Mouse (Mus musculus) lung, postnatal 0 days (tissue): ENCODE measurements around the gene Ubap2l. TPM values are rescaled to one million over a fixed set of nuclear protein-coding genes. Genes with fewer than 3 reads are reported as not detected.

ENCODE experiments used
- ATAC-seq: fragments of 200-750 bp; cut with Nextera tagmentation; 2 replicates; pipeline ENCODE4 v1.8.0; 2017; ENCODE audit warnings: moderate library complexity
- DNase-seq: peaks from one replicate; pipeline ENCODE4 v3.0.0-alpha.2; 2016; ENCODE audit warnings: low spot score
- H3K27ac ChIP-seq: fragments of 300-500 bp; sonication (generic); 2 replicates; pipeline ENCODE4 v1.5.1; 2014; ENCODE audit warnings: antibody characterized with exemption, mild to moderate bottlenecking, low read length, mixed read lengths
- H3K27me3 ChIP-seq: fragments of 300-500 bp; sonication (generic); replicated peaks from 2 replicates; pipeline ENCODE4 v1.6.1; 2014; ENCODE audit warnings: low read length, mixed read lengths; ENCODE audit not compliant: insufficient read depth
- H3K36me3 ChIP-seq: fragments of 300-500 bp; sonication (generic); 2 replicates; pipeline ENCODE4 v1.6.1; 2014; ENCODE audit warnings: low read length, mixed read lengths; ENCODE audit not compliant: insufficient read depth
- H3K4me1 ChIP-seq: fragments of 300-500 bp; sonication (generic); 2 replicates; pipeline ENCODE4 v1.6.1; 2014; ENCODE audit warnings: antibody characterized with exemption, low read depth, low read length, mixed read lengths; ENCODE audit not compliant: insufficient read depth
- H3K4me2 ChIP-seq: fragments of 300-500 bp; sonication (generic); replicated peaks from 2 replicates; pipeline ENCODE4 v1.6.1; 2014; ENCODE audit warnings: low read depth, mild to moderate bottlenecking, low read length, moderate library complexity, mixed read lengths
- H3K4me3 ChIP-seq: fragments of 300-500 bp; sonication (generic); 2 replicates; pipeline ENCODE4 v1.5.1; 2014; ENCODE audit warnings: low read depth, low read length
- H3K9ac ChIP-seq: fragments of 300-500 bp; sonication (generic); replicated peaks from 2 replicates; pipeline ENCODE4 v1.6.1; 2014; ENCODE audit warnings: low read depth, mild to moderate bottlenecking
- H3K9me3 ChIP-seq: fragments of 300-500 bp; sonication (generic); 2 replicates; pipeline ENCODE4 v1.6.1; 2016; ENCODE audit warnings: low read length, mixed read lengths
- CTCF ChIP-seq: IDR thresholded peaks from 2 replicates; pipeline ENCODE4 v1.5.1; 2016; ENCODE audit warnings: antibody characterized with exemption, mild to moderate bottlenecking
- EP300 ChIP-seq: IDR thresholded peaks from 2 replicates; pipeline ENCODE4 v1.6.1; 2016; ENCODE audit warnings: antibody characterized with exemption, mild to moderate bottlenecking, control low read depth
- WGBS: fragments of 180-500 bp; shearing (Covaris S2); extraction: QIAGEN DNeasy Blood & Tissue Kit; methylation state at CpG from one replicate; pipeline ENCODE4 v1.1.7; 2014; 5-methylcytosine and 5-hydroxymethylcytosine counted together
- polyA plus RNA-seq: library from polyadenylated mRNA; unstranded; fragments of >200 nt; fragmentation: Nextera tagmentation; extraction: Ambion mirVana; gene quantifications from 2 replicates; pipeline ENCODE4 v1.2.1, GENCODE M21; 2015

Ubap2l gene
- polyA plus RNA-seq, 1 experiment from 2014 or later, result 101 TPM

DNA sequence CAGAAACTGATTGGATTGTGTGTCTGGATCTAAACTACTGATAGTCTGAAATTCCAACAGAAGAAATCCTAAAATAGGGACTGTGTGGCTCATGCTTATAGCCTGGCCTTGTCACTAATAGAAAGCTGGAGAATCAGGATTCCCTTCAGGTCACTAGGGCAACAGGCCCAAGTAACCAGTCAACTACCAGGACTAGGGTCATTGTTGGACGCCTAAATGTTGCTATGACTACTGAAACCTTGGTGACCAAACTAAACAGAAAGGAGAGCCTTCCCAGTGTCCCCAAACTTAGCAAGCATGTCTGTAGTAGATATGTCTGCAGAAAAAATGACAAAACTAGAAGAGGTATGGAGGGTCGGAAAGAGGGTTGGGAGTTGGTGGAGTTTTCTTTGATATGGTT is 10.1 kb upstream of the Ubap2l start:
- peak; percentile 16 for DNase-seq
- Histone ChIP-seq H3K4me1 (no peaks in the 10 kb centered on the region), H3K9ac (no peak overlapping the region), H3K27me3 (no peaks in the 10 kb centered on the region), H3K9me3 (no peaks in the 10 kb centered on the region), H3K27ac (no peak overlapping the region), H3K4me2 (no peak overlapping the region), H3K4me3 (no peak overlapping the region), H3K36me3 (peaks cover 12% of the 10 kb centered on the region; the same call in 1 of the 2 replicates)
- TF ChIP-seq EP300 (no peak), CTCF (no peak)
- 61% methylated on average over 2 of the region's 2 CpGs for WGBS
- no peak for ATAC-seq

DNA sequence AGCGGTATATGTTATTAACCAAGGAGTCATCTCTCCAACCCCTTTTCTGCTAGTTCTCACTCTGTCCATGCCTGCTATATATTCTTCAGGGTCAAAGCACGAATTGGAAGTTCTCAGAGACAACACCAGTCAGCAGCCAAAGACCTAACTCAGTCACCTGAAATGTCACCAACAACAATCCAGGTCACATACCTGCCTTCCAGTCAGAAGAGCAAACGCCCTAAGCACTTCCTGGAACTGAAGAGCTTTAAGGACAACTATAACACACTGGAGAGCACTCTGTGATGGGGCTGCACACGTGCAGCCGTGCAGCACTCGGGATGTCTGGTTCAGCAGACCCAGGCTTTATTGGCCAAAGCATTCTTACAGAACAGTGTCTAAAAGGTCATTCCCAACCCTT is 9.1 kb upstream of the Ubap2l start:
- no peaks in the 10 kb centered on the region for H3K9me3 ChIP-seq
- no peak overlapping the region for H3K4me3 ChIP-seq
- H3K36me3 ChIP-seq, result peaks cover 12% of the 10 kb centered on the region; the same call in 1 of the 2 replicates
- 60% methylated on average over 6 of the region's 6 CpGs for WGBS
- no peaks in the 10 kb centered on the region for H3K4me1 ChIP-seq
- no peak overlapping the region for H3K4me2 ChIP-seq
- H3K9ac ChIP-seq, result no peak overlapping the region
- no peak overlapping the region for H3K27ac ChIP-seq
- TF ChIP-seq EP300 (peak; percentile 71), CTCF (no peak)
- no peaks in the 10 kb centered on the region for H3K27me3 ChIP-seq
- DNase-seq, result peak; percentile 66
- peak; percentile 77 for ATAC-seq

DNA sequence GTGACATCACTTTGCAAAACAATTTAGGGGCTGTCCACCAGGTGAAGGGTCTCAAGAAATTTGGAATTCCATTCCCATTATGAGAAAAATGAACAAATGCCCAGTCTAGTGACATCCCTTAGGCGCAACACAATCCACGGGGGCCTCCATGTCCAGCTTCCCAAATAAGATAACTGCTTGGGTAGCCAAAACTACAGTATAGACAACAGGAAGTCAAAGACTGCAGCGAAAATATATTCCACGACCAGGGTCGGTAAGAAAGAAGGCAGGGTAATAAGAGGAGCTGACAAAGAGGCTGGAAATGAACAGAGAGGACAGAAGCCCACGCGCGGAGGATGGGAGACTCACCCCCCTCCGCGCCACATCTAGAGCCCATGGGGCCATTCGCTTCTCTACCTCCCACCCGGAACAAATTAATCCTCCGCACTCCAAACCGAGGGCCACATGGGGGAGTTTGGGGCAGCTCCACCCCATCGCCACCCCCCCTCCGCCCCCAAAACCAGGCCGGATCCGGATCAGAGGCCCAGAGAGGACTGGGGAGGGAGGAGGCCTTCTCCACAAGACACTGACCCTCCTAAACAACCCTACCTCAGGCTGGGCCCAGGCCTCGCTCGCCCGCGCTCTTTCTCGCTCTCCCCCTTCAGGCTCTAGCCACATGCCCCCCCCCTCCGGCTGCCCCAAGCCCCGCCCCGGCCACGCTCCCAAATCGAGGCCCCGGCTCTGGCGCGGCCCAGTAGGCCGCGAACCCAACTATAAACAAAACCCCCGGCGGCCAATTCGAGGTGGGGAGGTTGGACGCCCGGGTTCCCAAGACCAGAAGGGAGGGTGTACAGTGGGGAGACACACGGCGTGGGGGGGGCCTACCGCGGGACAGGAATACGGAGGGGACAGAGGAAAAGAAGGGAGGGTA is 732 bp downstream of the Ubap2l start, which contains the start of gene 4933434E20Rik:
4933434E20Rik (plus strand) TSS at position 196 of the 910 bp plus-strand sequence.
- peak within 1 kb of the TSS; percentile 91 for H3K9ac ChIP-seq
- H3K4me3 ChIP-seq, result peak within 1 kb of the TSS; percentile 70
- ATAC-seq (peak; percentile 62), DNase-seq (peak; percentile 73)
- H3K4me2 ChIP-seq, result peak within 1 kb of the TSS; percentile 60
- H3K4me1 ChIP-seq, result peaks cover 5% of the 10 kb centered on the region; the same call in 1 of the 2 replicates
- TF ChIP-seq EP300 (no peak), CTCF (peak; percentile 26; the same call in 1 of the 2 replicates)
- peak within 1 kb of the TSS; percentile 93 for H3K27ac ChIP-seq
- WGBS, result 1% methylated on average over 35 of the region's 43 CpGs
- no peaks in the 10 kb centered on the region for H3K9me3 ChIP-seq
- no peaks in the 10 kb centered on the region for H3K27me3 ChIP-seq
- peaks cover 7% of the 10 kb centered on the region; the same call in 1 of the 2 replicates for H3K36me3 ChIP-seq

DNA sequence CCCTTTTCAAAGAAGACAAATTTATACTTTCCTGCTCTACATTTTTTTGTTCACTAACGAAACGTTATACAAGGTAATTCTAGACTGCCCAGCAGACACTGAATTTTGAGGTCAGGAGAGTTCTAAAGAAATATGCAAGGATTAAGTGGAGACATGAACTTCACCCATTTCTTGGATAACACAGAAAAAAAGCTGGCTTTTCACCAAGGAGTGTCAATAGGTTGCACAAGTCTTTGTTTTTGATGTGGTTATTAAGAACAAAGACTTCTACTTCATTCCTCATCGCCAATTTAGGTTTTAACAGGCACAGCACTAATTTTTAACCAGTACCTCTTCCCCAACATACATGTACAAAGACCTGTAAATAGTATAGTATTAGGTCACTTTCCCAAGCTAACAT is 2.7 kb downstream of the Ubap2l start:
- WGBS, result 20% methylated on average over 3 of the region's 3 CpGs
- no peaks in the 10 kb centered on the region for H3K9me3 ChIP-seq
- DNase-seq, result peak; percentile 23
- H3K27ac ChIP-seq, result no peak overlapping the region
- no peaks in the 10 kb centered on the region for H3K27me3 ChIP-seq
- peaks cover 5% of the 10 kb centered on the region; the same call in 1 of the 2 replicates for H3K4me1 ChIP-seq
- H3K9ac ChIP-seq, result no peak overlapping the region
- no peak overlapping the region for H3K4me3 ChIP-seq
- TF ChIP-seq CTCF (no peak), EP300 (no peak)
- no peak for ATAC-seq
- H3K4me2 ChIP-seq, result no peak overlapping the region
- H3K36me3 ChIP-seq, result peaks cover 11% of the 10 kb centered on the region; the same call in 1 of the 2 replicates

DNA sequence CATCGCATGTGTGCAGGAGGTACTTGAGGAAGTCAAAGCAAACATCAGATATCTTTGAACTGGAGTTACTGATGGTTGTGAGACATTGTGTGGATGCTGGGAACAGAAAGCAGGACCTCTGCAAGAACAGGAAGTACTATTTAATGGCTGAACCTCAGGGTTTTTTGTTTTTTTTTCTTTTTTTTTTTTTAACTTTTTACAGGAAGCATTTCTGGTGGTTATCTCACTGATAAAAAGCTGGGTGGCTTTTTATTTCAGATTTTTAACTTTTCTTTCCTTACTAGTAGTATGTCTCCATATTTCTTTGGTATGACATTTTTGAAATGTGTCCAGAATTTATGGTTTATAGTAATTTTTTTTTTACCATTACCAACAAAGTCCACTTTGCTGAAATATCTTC is 16.2 kb downstream of the Ubap2l start:
- TF ChIP-seq EP300 (no peak), CTCF (no peak)
- Histone ChIP-seq H3K4me3 (no peak overlapping the region), H3K9ac (no peak overlapping the region), H3K4me2 (no peak overlapping the region), H3K27me3 (no peaks in the 10 kb centered on the region), H3K36me3 (peaks cover 37% of the 10 kb centered on the region), H3K4me1 (no peaks in the 10 kb centered on the region), H3K27ac (no peak overlapping the region), H3K9me3 (no peaks in the 10 kb centered on the region)
- WGBS, result 97% methylated on average over 1 of the region's 1 CpGs
- no peak for DNase-seq
- ATAC-seq, result no peak

DNA sequence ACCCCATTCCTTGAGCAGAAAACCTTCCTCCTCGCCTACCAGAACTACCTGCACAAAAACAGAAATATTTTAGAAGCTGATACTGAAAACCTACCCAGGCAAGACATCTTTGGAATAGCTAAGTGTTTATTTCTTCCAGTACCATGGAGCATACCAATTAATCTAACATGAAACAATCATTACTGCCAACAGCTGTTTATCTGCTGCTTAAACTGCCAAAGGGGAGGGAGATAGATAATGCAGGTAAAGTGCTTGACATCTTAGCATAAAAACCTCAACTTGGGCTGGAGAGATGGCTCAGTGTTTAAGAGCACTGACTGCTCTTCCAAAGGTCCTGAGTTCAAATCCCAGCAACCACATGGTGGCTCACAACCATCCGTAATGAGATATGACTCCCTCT is 17.8 kb downstream of the Ubap2l start:
- WGBS, result 97% methylated on average over 2 of the region's 2 CpGs
- ATAC-seq (no peak), DNase-seq (no peak)
- Histone ChIP-seq H3K4me1 (no peaks in the 10 kb centered on the region), H3K36me3 (peaks cover 44% of the 10 kb centered on the region), H3K27me3 (no peaks in the 10 kb centered on the region), H3K27ac (no peak overlapping the region), H3K9ac (no peak overlapping the region), H3K9me3 (no peaks in the 10 kb centered on the region), H3K4me2 (no peak overlapping the region), H3K4me3 (no peak overlapping the region)
- TF ChIP-seq EP300, result no peak
- no peak for TF ChIP-seq CTCF
